Mouse (Mus musculus) bone marrow macrophage, adult 2 months (primary cell): ENCODE results near the gene C4b. TPM values are rescaled to one million over a fixed set of nuclear protein-coding genes. Genes with fewer than 3 reads are reported as not detected.
"Not testable (repeated sequence)": the region's sequence is repeated elsewhere in the genome, so short reads cannot be mapped to it uniquely, and the experiment has no call there.

ENCODE experiments used
- H3K27ac ChIP-seq: 2 replicates; pipeline ENCODE4 v1.5.1; 2012; ENCODE audit warnings: low read depth, low read length; ENCODE audit not compliant: insufficient read depth
- H3K4me1 ChIP-seq: 2 replicates; pipeline ENCODE4 v1.6.1; 2012; ENCODE audit warnings: low read length; ENCODE audit not compliant: control insufficient read depth, insufficient read depth
- H3K4me3 ChIP-seq: 2 replicates; pipeline ENCODE4 v1.5.1; 2012; ENCODE audit warnings: mild to moderate bottlenecking, low read length, moderate library complexity; ENCODE audit not compliant: insufficient read depth
- CTCF ChIP-seq: IDR thresholded peaks from 2 replicates; pipeline ENCODE4 v1.5.1; 2012; ENCODE audit warnings: low read depth, mild to moderate bottlenecking, low read length, moderate library complexity
- POLR2A ChIP-seq: IDR thresholded peaks from 2 replicates; pipeline ENCODE4 v1.6.1; 2012; ENCODE audit warnings: mild to moderate bottlenecking, low read depth, low read length, borderline replicate concordance
- polyA plus RNA-seq: library from polyadenylated mRNA; stranded (reverse); fragments of >200 nt; gene quantifications from 2 replicates; pipeline ENCODE4 v1.2.4, GENCODE M21; 2012; ENCODE audit not compliant: missing spikeins, insufficient read depth, insufficient read length

C4b gene
- polyA plus RNA-seq: 0.75 and 2.2 TPM in 2 replicates

GRCm38 (mm10) chr17:34743719-34744118 lies at the start of gene C4b:
TSS of gene C4b (minus strand) at chr17:34743882.
- TF ChIP-seq POLR2A: no peak
- TF ChIP-seq CTCF: no peak
- Histone ChIP-seq H3K4me3 (no peak within 1 kb of the TSS), H3K4me1 (peaks cover 41% of the 10 kb centered on the region), H3K27ac (no peak within 1 kb of the TSS)

- H3K4me3 ChIP-seq: no peak overlapping the region
These were observed 34.1 kb upstream of the C4b start for GRCm38 (mm10) chr17:34777680-34778325.

GRCm38 (mm10) chr17:34761471-34761870 lies 17.8 kb upstream of the C4b start:
- Histone ChIP-seq H3K4me1 (no peaks in the 10 kb centered on the region), H3K27ac (peak overlapping the region; percentile 95), H3K4me3 (no peak overlapping the region; the same call in 1 of the 2 replicates)
- no peak for TF ChIP-seq POLR2A
- TF ChIP-seq CTCF: no peak

More at GRCm38 (mm10) chr17:34777680-34778325, 34.1 kb upstream of the C4b start:
- TF ChIP-seq POLR2A (no peak), CTCF (no peak)
- no peak overlapping the region for H3K27ac ChIP-seq
- H3K4me1 ChIP-seq: no peaks in the 10 kb centered on the region

GRCm38 (mm10) chr17:34746531-34746930 lies 2.8 kb upstream of the C4b start:
- peak overlapping the region; percentile 81 for H3K27ac ChIP-seq

GRCm38 (mm10) chr17:34745166-34745565 lies 1.5 kb upstream of the C4b start:
- H3K4me3 ChIP-seq, H3K27ac ChIP-seq: not testable (repeated sequence)
- H3K4me1 ChIP-seq: peaks cover 37% of the 10 kb centered on the region

More at GRCm38 (mm10) chr17:34746531-34746930, 2.8 kb upstream of the C4b start:
- Histone ChIP-seq H3K4me3 (peak overlapping the region; percentile 20), H3K4me1 (peaks cover 30% of the 10 kb centered on the region)
- no peak for TF ChIP-seq POLR2A
- TF ChIP-seq CTCF: no peak

- H3K4me3 ChIP-seq, H3K27ac ChIP-seq: not testable (repeated sequence)
- H3K4me1 ChIP-seq: peaks cover 41% of the 10 kb centered on the region
These were observed 929 bp upstream of the C4b start for GRCm38 (mm10) chr17:34744611-34745010.

- TF ChIP-seq CTCF (no peak), POLR2A (no peak)
- Histone ChIP-seq H3K4me1 (peaks cover 41% of the 10 kb centered on the region), H3K4me3 (no peak overlapping the region), H3K27ac (no peak overlapping the region)
These were observed 524 bp upstream of the C4b start for GRCm38 (mm10) chr17:34744206-34744605.

GRCm38 (mm10) chr17:34740280-34740679 lies 3.4 kb downstream of the C4b start:
- Histone ChIP-seq H3K27ac (peak overlapping the region; percentile 4; the same call in 1 of the 2 replicates), H3K4me3 (no peak overlapping the region), H3K4me1 (peaks cover 23% of the 10 kb centered on the region)
- TF ChIP-seq CTCF (no peak), POLR2A (no peak)

DNA sequence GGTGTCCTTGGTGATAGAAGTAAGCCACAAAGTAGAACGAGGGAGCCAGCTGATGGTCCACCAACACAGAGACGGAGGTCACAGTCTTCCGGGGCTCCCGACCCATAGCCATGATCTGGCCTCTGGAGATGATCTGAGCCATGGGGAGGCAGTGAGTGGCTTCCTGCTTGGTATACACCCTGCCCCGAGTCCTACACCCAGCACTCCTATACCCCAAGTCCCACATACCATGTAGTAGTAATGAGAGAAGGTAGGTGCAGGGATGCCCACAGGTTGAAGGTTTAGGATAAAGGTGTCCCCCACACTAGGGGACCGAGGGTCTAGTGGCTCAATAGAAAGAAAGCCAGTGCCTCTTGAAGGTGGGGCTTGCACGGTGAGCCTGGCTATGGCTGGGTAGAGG lies 4.0 kb downstream of the C4b start:
- H3K4me3 ChIP-seq, H3K27ac ChIP-seq: not testable (repeated sequence)
- H3K4me1 ChIP-seq: peaks cover 23% of the 10 kb centered on the region

- not testable (repeated sequence) for H3K4me3 ChIP-seq, H3K27ac ChIP-seq
- H3K4me1 ChIP-seq: peaks cover 11% of the 10 kb centered on the region
These were observed 6.2 kb downstream of the C4b start for GRCm38 (mm10) chr17:34737466-34737865.

DNA sequence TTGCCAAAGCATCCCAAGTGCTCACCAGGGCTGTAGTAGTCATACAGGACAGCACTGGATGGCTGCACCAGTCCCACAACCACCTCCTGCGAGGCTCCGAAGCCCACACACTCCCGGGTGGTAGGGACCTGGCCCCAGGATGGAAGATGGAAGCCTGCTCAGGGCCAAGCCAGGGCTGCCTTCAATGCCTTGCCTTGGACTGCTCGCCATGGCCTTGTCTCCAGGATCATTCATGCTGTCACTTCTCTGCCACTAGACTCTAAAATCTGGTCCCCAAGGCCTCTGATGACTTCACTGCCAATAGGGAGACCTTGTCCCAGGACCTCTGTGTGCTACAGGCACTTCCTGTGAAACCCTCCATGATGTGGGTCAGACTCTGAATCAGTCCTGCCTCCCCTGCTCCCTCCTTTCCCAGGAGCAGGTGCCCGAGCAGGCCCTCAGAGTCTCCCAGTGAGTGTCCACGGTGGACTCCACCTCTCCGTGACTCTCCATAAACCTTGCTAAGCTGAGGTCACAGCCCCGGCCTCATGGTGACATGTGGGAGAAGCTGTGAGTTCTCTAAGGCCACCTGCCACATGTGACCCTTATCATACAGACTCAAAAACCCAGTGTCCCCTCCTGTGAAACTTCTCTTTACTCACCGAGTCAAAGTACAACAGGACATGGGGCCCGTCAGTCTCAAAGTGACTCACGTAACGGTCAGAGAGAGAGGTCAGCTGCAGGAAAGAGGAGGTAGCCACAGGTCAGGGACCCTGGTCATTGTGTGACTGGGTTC lies 13.7 kb downstream of the C4b start:
- H3K4me1 ChIP-seq, H3K27ac ChIP-seq: not testable (repeated sequence)

DNA sequence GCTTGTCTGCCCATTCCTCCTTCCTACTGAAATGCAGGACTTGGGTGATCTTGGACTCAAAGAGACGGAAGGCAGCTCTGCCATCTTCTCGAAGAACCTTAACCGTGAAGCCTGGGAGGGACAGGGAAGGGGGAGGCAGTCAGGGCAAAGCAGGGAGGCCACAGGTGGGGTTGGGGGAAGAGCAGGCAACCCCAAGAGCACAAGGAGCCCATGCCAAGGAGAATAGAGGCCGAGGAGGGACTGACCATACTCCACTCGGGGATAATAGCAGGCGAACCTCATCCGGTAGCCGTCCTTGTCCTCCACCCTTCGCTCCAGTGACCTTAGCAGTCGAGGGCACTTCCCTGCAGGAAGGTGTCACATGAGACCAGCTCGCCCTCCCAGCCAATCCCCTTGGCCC lies 14.5 kb downstream of the C4b start:
- H3K4me1 ChIP-seq, H3K4me3 ChIP-seq, H3K27ac ChIP-seq: not testable (repeated sequence)

More for the DNA sequence above, 13.7 kb downstream of the C4b start:
- H3K4me3 ChIP-seq: not testable (repeated sequence)
